Mouse (Mus musculus) right cerebral cortex, adult 18-20 months (tissue): ENCODE results near the gene Pld5.
A peak's percentile ranks its signal among the peaks of the same experiment; 100 is the strongest.

Experiments used
- DNase-seq: peaks from one replicate; pipeline ENCODE4 v3.0.0; 2022; ENCODE audit warnings: mixed read lengths

Gene Pld5

DNA sequence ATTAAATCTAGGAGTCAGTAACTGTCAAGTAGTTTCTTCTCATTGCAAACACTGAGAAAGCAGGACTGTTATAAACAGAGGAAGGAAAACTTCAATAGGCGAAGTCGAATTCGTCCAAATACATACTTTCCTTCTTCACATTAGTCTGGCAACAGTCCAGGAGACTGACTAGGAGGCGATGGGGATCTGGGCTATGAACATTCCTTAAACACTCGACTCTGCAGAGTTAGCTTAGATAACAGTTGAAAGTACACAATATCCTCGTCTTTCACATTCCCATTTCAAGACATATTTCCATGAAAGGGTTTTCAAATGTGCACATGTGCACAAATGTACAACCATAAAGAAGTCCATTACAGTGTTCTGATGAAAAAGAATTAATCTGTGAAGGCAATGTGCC lies 129.8 kb downstream of the Pld5 start:
- DNase-seq: no peak

DNA sequence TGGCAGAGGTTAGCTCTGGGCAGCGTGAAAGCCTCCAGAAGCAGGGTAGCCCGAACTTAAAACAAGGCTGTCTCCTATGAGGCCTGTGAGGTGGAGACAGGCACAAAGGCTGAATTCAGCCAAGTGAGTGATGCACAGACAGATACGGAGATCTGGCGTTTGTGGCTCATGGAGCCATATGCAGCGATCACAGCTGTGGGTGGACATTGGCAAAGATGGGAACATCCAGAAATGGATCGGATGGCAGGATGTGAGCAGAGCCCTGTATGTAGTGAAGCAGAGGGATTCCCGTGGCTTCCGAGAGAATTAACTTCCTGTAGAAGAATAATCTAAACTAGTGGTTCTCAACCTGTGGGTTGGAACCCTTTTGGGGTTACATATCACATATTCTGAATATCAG lies 140.7 kb downstream of the Pld5 start:
- DNase-seq: peak; percentile 47

DNA sequence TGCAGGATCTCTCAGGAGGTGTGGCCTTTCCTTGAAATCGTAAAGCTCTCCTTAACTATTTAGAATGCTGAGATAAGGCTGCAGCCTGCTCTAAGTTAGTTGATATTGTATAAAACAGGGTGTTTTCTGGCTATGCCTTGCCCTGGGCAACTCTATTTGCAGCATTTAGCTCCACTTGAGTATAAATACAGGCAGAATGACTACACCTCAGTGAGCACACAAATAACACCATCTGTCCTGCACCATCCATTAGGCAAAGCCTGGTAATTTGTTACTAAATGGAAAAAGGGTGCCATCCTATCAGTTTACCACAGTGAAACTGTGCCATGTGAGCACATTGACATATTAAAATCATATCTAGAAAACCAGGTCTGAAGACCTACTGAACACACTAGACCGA lies 149.3 kb downstream of the Pld5 start:
- no peak for DNase-seq

- no peak for DNase-seq
These were observed 150.7 kb downstream of the Pld5 start for GRCm38 (mm10) chr1:176124441-176124840.

GRCm38 (mm10) chr1:176123781-176124180 lies 151.3 kb downstream of the Pld5 start:
- DNase-seq: no peak

- no peak for DNase-seq
These were observed 159.5 kb downstream of the Pld5 start for GRCm38 (mm10) chr1:176115604-176116003.

GRCm38 (mm10) chr1:176098685-176099320 lies 176.3 kb downstream of the Pld5 start:
- peak; percentile 32 for DNase-seq

GRCm38 (mm10) chr1:176092119-176092518 lies 183.0 kb downstream of the Pld5 start:
- no peak for DNase-seq

- peak; percentile 26 for DNase-seq
These were observed 185.7 kb downstream of the Pld5 start for GRCm38 (mm10) chr1:176089382-176089781.

DNA sequence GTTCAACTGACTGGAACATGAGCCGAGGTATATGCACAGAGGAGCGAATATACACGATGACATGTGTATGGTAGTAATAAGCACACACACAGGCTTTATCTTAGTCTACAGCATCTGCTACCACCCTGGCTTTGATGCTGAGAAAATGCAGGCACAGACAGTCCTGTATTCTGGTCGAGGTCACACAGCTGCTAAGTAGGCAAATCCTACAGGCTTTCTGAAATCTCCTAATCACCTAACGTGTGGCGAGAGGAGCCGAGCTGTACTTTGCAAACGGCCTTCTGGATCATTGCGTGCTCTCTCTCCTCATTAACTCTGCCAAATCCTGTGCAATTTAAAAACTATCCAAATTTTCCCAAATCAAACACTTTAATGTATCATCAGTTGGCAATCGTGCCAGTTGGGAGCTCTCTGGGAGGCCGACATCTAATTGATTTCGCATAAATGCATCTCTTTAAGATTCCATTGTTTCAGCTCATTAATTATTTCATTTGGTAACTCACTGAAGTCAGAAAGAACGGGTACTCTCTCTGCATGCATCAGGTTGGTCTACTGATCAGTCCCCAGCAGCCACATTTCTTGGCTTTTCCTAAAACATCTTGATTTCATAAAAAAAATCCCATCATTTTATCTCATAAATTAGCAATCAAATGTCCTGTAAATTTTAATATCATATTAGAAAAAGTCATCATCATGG lies 189.0 kb downstream of the Pld5 start:
- no peak for DNase-seq

DNA sequence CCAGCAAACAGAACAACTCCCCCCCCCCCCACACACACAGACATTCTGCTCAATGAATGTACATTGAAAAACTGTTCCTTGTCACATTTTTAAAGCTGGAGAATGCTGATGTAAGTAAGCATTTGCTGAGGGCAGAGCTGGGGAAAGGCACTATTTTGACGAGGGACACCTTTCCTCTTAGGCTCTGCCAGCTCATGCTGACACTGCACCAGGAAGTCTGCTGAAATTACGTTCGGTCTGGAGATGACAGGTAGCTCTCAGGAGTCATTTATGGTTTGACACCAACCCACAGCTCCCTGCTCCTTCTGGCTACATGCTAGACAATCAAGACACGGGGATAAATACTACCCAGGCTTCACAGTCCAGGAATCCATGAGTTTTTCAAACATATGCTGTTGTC lies 192.8 kb downstream of the Pld5 start:
- peak; percentile 11 for DNase-seq

- no peak for DNase-seq
These were observed 194.1 kb downstream of the Pld5 start for GRCm38 (mm10) chr1:176080969-176081368.

DNA sequence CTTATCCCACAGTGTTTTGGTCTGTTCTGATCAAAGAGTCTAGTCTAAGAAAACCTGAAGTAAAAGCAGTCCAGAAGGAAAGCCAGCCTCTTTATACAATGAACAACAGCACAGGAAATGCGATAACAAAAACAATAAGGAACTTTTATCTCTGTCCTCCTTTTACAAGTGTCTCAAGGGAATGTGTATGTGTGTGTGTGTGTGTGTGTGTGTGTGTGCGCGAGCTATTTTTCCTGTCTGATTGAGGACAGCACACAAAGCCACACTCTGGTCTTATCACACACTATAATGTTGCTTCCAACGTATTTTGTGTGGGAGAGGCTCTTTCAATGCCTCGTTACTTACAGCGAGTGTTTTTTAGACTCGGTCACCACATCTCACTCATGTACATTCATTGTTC lies 196.7 kb downstream of the Pld5 start:
- no peak for DNase-seq

GRCm38 (mm10) chr1:176076799-176077198 lies 198.3 kb downstream of the Pld5 start:
- no peak for DNase-seq

GRCm38 (mm10) chr1:176075810-176076209 lies 199.3 kb downstream of the Pld5 start:
- no peak for DNase-seq

DNA sequence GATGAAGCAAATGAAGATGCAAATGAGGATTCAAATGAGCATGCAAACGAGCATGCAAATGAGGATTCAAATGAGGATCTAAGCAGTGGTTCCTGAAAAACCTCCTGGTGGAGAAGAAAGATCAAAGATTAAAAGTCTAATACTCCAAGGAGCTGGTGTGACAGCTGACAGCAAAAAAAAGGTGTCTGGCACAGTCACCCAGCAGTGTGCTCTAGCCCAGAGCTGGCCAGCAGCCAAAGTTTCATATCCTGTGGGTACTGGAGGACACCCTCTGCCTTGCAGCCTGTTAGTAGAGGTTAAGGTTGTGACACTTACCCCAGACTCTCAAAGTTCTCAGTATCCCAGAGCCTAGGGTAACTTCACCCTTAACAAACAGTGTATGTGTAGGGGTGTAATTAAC lies 199.7 kb downstream of the Pld5 start:
- no peak for DNase-seq

- DNase-seq: peak; percentile 8
These were observed 200.6 kb downstream of the Pld5 start for GRCm38 (mm10) chr1:176074526-176074925.

- DNase-seq: no peak
These were observed 209.8 kb downstream of the Pld5 start for GRCm38 (mm10) chr1:176065281-176065680.

GRCm38 (mm10) chr1:176064471-176064870 lies 210.6 kb downstream of the Pld5 start:
- no peak for DNase-seq

- DNase-seq: no peak
These were observed 221.5 kb downstream of the Pld5 start for GRCm38 (mm10) chr1:176053653-176054052.

DNA sequence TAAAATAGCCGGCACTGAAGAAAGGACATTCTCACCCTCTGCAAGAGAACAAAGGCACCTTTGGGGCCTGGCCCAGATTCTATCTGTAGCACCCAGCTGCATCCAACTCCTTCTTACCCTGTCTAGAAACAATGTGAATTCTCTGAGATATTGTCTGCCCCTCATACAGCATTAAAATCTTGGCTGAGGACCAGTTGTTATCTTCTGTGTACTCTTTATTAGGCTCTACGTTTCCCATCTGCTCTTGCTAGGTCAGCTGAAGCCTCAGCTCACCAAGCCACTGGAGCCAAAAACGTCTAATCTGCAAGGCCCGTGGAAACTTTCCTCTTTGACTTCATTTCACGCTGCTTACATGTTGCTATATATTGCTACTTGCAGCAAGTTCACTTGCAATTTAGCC lies 228.1 kb downstream of the Pld5 start:
- no peak for DNase-seq

GRCm38 (mm10) chr1:176046375-176046774 lies 228.7 kb downstream of the Pld5 start:
- DNase-seq: no peak

DNA sequence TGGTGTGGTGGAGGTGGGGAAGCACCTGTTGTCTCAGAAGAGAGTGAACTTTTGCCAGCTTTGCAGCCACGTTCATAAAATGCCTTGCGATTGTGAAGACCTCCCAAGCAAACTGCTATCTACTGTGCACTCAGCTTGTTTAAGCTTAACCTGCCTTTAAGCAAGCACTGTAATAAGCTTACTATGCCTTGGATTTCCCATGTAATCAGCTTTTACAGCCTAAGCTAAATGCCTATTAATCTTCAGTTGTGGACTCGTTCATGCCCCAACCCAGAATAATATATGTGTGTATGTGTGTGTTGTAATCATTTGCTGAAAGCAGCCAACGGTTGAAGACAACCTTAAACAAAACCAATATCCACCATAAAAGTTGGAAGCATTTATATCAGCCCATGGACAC lies 232.1 kb downstream of the Pld5 start:
- no peak for DNase-seq

GRCm38 (mm10) chr1:176039923-176040322 lies 235.2 kb downstream of the Pld5 start:
- DNase-seq: peak; percentile 3

DNA sequence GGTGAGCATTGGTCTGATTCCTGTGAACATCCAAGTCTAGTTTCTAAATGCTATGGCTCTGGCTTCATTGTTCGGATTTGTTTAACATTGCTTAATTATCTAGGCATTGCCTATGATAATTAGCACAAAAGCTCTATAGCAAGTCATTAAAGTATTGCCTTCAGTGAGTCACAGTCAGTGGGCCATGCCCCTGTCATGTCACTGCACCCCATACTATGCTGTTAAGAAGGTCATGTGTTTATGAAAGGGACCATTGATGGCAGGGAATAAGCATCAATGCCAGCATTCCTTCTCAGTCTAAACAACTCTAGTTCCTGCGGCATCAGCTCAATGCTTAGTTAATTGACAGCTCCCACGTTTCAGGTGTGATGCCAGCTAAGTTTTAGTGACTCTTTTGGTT lies 239.1 kb downstream of the Pld5 start:
- no peak for DNase-seq
